Mouse (Mus musculus): ENCODE measurements at regions not wholly inside any gene's neighbourhood (a gene's known extent, or its start where the extent isn't known, plus 50 kb on each side); places are given as distances from the start of the nearest gene placed in this dataset.
A peak's percentile ranks its signal among the peaks of the same experiment; 100 is the strongest.
"Not testable (repeated sequence)": the region's sequence is repeated elsewhere in the genome, so short reads cannot be mapped to it uniquely, and the experiment has no call there.

- Histone ChIP-seq H3K4me3 (replicated peaks) (no peak overlapping the region), H3K4me2 (replicated peaks) (no peak overlapping the region)
- WGBS = 82% methylated on average over 2 of the region's 2 CpGs
These were observed 87.1 kb upstream of the Gm5148 start for GRCm38 (mm10) chr3:37811429-37811828.

DNA sequence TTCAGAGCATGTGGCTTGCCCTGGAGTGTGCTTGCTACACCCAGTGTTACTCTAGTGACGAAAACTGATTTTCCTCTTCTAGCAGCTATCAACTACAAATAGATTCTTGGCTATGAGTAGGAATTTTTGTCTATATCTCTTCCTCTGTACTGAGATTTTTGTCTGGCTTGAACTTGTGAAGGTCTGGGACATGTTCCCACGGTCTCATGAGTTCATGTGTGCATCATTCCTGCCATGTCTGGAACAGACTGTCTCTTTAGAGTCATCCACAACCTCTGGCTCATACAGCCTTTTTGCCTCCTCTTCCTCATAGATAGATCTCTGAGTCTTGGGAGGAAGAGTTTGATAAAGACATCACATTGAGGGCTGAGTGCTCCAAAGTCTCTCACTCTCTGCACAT is 86.5 kb upstream of the Gm5148 start:
- no peaks in the 10 kb centered on the region for H3K36me3 ChIP-seq
- WGBS = 85% methylated on average over 2 of the region's 2 CpGs

More at GRCm38 (mm10) chr3:37811429-37811828, 87.1 kb upstream of the Gm5148 start:
- ATAC-seq = no peak
- Histone ChIP-seq H3K36me3 (no peaks in the 10 kb centered on the region), H3K9ac (replicated peaks) (no peak overlapping the region), H3K27ac (no peak overlapping the region), H3K4me1 (replicated peaks) (no peaks in the 10 kb centered on the region; the same call in 1 of the 2 replicates), H3K27me3 (no peaks in the 10 kb centered on the region), H3K9me3 (no peaks in the 10 kb centered on the region)

GRCm38 (mm10) chr3:37805805-37806148 is 81.5 kb upstream of the Gm5148 start:
- Histone ChIP-seq H3K9ac (replicated peaks) (no peak overlapping the region), H3K9me3 (no peaks in the 10 kb centered on the region), H3K27me3 (no peaks in the 10 kb centered on the region), H3K4me1 (replicated peaks) (no peaks in the 10 kb centered on the region), H3K27ac (no peak overlapping the region), H3K4me2 (replicated peaks) (no peak overlapping the region), H3K36me3 (no peaks in the 10 kb centered on the region), H3K4me3 (replicated peaks) (no peak overlapping the region)
- WGBS = 82% methylated on average over 6 of the region's 6 CpGs
- ATAC-seq = no peak

More for the DNA sequence above, 86.5 kb upstream of the Gm5148 start:
- no peak overlapping the region for H3K4me2 ChIP-seq (replicated peaks)
- no peak for ATAC-seq
- no peaks in the 10 kb centered on the region for H3K27me3 ChIP-seq
- no peak overlapping the region for H3K4me3 ChIP-seq (replicated peaks)
- no peak overlapping the region for H3K27ac ChIP-seq
- no peak overlapping the region for H3K9ac ChIP-seq (replicated peaks)
- H3K9me3 ChIP-seq = no peaks in the 10 kb centered on the region
- H3K4me1 ChIP-seq (replicated peaks) = no peaks in the 10 kb centered on the region

GRCm38 (mm10) chr3:37804941-37805804 is 80.9 kb upstream of the Gm5148 start:
- WGBS = 91% methylated on average over 9 of the region's 9 CpGs
- H3K4me2 ChIP-seq (replicated peaks) = no peak overlapping the region
- no peaks in the 10 kb centered on the region for H3K4me1 ChIP-seq (replicated peaks)
- H3K9ac ChIP-seq (replicated peaks) = no peak overlapping the region
- no peaks in the 10 kb centered on the region for H3K9me3 ChIP-seq
- H3K27me3 ChIP-seq = no peaks in the 10 kb centered on the region
- H3K27ac ChIP-seq = no peak overlapping the region
- no peaks in the 10 kb centered on the region for H3K36me3 ChIP-seq
- no peak for ATAC-seq
- no peak overlapping the region for H3K4me3 ChIP-seq (replicated peaks)

DNA sequence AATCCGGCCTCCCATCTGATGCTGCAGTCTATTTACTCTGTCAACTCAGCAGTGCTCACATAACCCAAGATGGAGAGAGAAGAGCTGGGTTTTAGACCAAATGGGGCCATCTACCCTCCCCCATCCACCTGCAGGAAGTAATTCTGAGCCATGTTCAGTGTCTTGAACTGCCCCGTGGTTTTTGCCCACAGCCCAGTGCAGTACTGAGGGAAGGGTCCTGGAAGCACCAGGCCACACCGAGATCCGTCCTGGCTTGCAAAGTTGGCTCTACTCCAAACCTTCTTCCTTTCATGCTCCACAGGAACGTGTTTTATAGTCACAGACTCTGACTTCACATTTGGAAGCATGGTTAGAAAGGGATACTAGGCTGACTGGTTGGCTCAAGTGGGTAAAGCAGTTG is 80.0 kb upstream of the Gm5148 start:
- H3K27ac ChIP-seq = no peak overlapping the region
- H3K36me3 ChIP-seq = no peaks in the 10 kb centered on the region
- H3K4me3 ChIP-seq (replicated peaks) = no peak overlapping the region
- H3K4me2 ChIP-seq (replicated peaks) = no peak overlapping the region
- 78% methylated on average over 5 of the region's 5 CpGs for WGBS
- H3K9me3 ChIP-seq = no peaks in the 10 kb centered on the region
- H3K27me3 ChIP-seq = no peaks in the 10 kb centered on the region
- ATAC-seq = no peak
- H3K9ac ChIP-seq (replicated peaks) = no peak overlapping the region
- H3K4me1 ChIP-seq (replicated peaks) = no peaks in the 10 kb centered on the region

DNA sequence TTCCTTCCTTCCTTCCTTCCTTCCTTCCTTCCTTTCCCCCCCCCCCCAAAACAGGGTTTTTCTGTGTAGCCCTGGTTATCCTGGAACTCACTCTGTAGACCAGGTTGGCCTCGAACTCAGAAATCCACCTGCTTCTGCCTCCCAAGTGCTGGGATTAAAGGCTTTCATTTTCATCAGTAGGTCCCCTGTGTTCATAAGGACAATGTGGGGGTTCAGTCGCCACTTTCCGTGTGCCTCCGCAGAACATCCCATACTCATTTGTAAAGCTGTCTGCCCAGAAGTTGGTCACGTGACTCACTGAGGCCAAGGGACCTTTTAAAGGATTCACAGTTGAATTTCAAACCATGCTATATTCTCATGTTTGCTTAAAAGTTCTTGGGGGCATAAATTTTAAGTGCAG is 79.5 kb upstream of the Gm5148 start:
- not testable (repeated sequence) for ATAC-seq; H3K4me1 ChIP-seq (replicated peaks); H3K27ac ChIP-seq; H3K4me3 ChIP-seq (replicated peaks); H3K36me3 ChIP-seq; H3K9ac ChIP-seq (replicated peaks); H3K9me3 ChIP-seq; H3K27me3 ChIP-seq; H3K4me2 ChIP-seq (replicated peaks)
- WGBS = 93% methylated on average over 5 of the region's 5 CpGs

DNA sequence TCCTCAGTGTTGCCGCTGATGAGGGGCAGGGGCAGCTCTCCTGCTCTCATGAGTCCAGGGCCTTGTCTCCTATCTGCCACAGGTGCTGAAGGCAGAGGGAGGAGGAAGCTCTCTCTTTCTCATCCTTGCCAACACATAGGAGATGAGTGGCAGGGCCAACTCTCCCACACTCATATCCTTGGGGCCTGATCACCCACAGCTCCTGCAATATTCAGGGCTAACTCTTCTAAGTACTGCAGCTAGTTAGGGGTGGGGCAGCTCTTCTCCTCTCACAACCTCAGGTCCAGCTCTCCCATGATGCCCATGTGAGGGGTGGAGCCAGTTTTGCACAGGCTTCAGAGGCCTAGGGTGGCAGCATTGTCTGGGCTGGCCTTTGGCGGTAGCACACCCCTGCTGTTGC is 77.3 kb upstream of the Gm5148 start:
- Histone ChIP-seq H3K9me3 (no peaks in the 10 kb centered on the region), H3K27ac (no peak overlapping the region), H3K4me1 (replicated peaks) (no peaks in the 10 kb centered on the region), H3K4me3 (replicated peaks) (no peak overlapping the region), H3K36me3 (no peaks in the 10 kb centered on the region), H3K4me2 (replicated peaks) (no peak overlapping the region), H3K27me3 (no peaks in the 10 kb centered on the region), H3K9ac (replicated peaks) (no peak overlapping the region)
- no peak; the same call in 1 of the 2 replicates for ATAC-seq
- 100% methylated on average over 2 of the region's 2 CpGs for WGBS

GRCm38 (mm10) chr3:37799809-37800208 is 75.5 kb upstream of the Gm5148 start:
- H3K36me3 ChIP-seq = no peaks in the 10 kb centered on the region
- WGBS = 62% methylated on average over 6 of the region's 6 CpGs
- H3K4me3 ChIP-seq (replicated peaks) = no peak overlapping the region
- H3K27me3 ChIP-seq = no peaks in the 10 kb centered on the region
- no peaks in the 10 kb centered on the region for H3K4me1 ChIP-seq (replicated peaks)
- H3K4me2 ChIP-seq (replicated peaks) = no peak overlapping the region
- ATAC-seq = 0 out of 2 replicates have a peak, but pooled peaks have one; percentile 40
- H3K9me3 ChIP-seq = no peaks in the 10 kb centered on the region
- H3K9ac ChIP-seq (replicated peaks) = no peak overlapping the region
- no peak overlapping the region for H3K27ac ChIP-seq

GRCm38 (mm10) chr3:37789711-37790110 is 65.4 kb upstream of the Gm5148 start:
- Histone ChIP-seq H3K4me1 (replicated peaks) (no peaks in the 10 kb centered on the region), H3K9me3 (no peaks in the 10 kb centered on the region), H3K9ac (replicated peaks) (no peak overlapping the region), H3K27me3 (no peaks in the 10 kb centered on the region; the same call in 1 of the 2 replicates), H3K27ac (no peak overlapping the region), H3K4me2 (replicated peaks) (no peak overlapping the region), H3K36me3 (no peaks in the 10 kb centered on the region), H3K4me3 (replicated peaks) (no peak overlapping the region)
- WGBS = 78% methylated on average over 7 of the region's 7 CpGs
- ATAC-seq = no peak

DNA sequence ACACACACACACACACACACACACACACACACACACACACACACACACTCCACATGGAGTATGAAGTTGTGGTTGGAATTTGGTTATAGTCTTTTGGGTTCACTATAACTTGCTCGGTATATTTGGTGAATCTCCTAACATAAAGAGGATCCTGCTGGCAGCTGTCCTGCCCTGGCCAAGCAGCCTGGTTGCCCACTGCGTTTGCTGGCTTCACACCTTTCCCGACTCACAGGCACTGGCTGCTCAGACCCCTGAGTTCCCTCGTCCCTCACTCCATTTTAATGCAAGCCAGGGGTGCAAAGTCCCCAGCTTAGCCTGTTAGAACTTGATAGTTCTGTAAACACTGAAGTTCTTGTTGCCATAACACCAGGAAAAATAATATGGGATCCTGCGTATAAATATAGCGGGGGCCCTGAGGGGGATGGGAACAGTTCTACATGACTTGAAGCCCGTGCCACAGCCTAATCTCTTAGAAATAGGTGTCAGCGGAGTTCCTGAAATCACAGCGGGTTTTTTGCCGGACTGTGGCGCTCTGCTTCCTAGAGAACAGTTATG is 64.9 kb upstream of the Gm5148 start:
- H3K36me3 ChIP-seq = no peaks in the 10 kb centered on the region
- no peaks in the 10 kb centered on the region for H3K4me1 ChIP-seq (replicated peaks)
- whole genome bisulfite sequencing = 81% methylated on average over 11 of the region's 11 CpGs
- H3K27me3 ChIP-seq = no peaks in the 10 kb centered on the region; the same call in 1 of the 2 replicates
- no peaks in the 10 kb centered on the region for H3K9me3 ChIP-seq
- H3K9ac ChIP-seq (replicated peaks) = no peak overlapping the region
- ATAC-seq = no peak
- H3K4me3 ChIP-seq (replicated peaks) = no peak overlapping the region
- no peak overlapping the region for H3K4me2 ChIP-seq (replicated peaks)
- H3K27ac ChIP-seq = no peak overlapping the region

- no peak for ATAC-seq
- H3K27ac ChIP-seq = no peak overlapping the region
- 84% methylated on average over 9 of the region's 9 CpGs for WGBS
- no peaks in the 10 kb centered on the region for H3K4me1 ChIP-seq (replicated peaks)
- H3K4me2 ChIP-seq (replicated peaks) = no peak overlapping the region
- H3K27me3 ChIP-seq = no peaks in the 10 kb centered on the region; the same call in 1 of the 2 replicates
- no peaks in the 10 kb centered on the region for H3K36me3 ChIP-seq
- H3K9ac ChIP-seq (replicated peaks) = no peak overlapping the region
- H3K9me3 ChIP-seq = no peaks in the 10 kb centered on the region
- no peak overlapping the region for H3K4me3 ChIP-seq (replicated peaks)
These were observed 64.1 kb upstream of the Gm5148 start for GRCm38 (mm10) chr3:37788366-37788765.

DNA sequence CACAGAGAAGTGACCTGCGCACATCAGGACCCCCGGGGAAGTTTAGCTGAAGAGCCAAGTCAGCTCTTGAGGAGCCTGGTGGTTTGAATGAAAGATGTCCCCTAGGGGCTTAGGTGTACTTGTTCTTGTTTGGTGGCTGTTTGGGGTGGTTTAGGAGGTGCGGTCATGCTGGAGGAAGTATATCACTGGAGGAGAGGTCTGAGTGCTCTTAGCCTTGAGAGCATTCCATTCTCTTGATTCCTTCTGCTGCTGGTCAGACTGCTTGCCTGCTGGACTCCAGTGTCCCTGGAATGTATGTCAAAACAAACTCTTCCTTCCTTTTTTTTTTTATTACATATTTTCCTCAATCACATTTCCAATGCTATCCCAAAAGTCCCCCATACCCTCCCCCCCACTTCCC is 62.5 kb upstream of the Gm5148 start:
- Histone ChIP-seq H3K9ac (replicated peaks) (no peak overlapping the region), H3K27ac (no peak overlapping the region), H3K4me3 (replicated peaks) (no peak overlapping the region), H3K27me3 (peaks cover 8% of the 10 kb centered on the region), H3K4me1 (replicated peaks) (no peaks in the 10 kb centered on the region), H3K36me3 (no peaks in the 10 kb centered on the region), H3K4me2 (replicated peaks) (no peak overlapping the region), H3K9me3 (no peaks in the 10 kb centered on the region)
- no peak for ATAC-seq
- 92% methylated on average over 3 of the region's 3 CpGs for WGBS

All from midbrain, embryonic 13.5 days (tissue).